26 mouse cellular contexts compared by ENCODE assay signal in the genomic region with DNA sequence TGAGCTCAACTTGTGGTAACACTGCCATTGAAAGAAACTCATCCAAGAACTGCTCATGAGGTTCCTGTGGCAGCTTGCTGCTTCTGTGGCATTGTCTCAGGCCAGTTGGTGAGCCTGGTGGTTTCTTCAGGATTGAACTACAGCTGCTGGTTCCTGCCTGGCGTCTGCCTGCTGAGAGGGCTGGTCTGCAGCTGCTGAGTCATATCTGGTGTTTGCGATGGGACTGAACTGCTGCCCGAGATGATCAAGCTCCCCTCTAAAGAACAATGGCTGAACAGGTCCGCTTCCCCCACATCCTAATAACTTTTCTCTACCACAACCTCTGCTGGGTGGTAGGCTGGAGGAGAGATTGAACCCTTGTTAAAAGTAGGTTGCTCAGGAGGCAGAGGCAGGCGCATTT.
"Had no signal": no experiment of that assay in that cellular context is flagged by ENCODE, and none has a peak within 500 bp of the region (broad histone marks: within the 10 kb centered on the region; RNA-seq: fewer than 3 reads in every experiment).

No protein-coding gene starts in this region.

- DNase-seq: cerebellum, adult 8-10 months; cerebellum, adult 9-10 months; cerebellum, adult 9-11 months; cerebellum, postnatal 10 days; cerebellum, postnatal 14 days; cerebellum, postnatal 25 days; cerebellum, postnatal 36 days; embryo, embryonic 11 days; forebrain, postnatal 0 days; gastrocnemius, adult 2 months; gastrocnemius, postnatal 10 days; gastrocnemius, postnatal 14 days; gastrocnemius, postnatal 25 days; gastrocnemius, postnatal 36 days; heart, adult 11 months; heart, adult 18-20 months; heart, adult 2 months had no signal

- H3K36me3 ChIP-seq: embryonic facial prominence, embryonic 10.5 days; embryonic facial prominence, embryonic 12.5 days; embryonic facial prominence, embryonic 13.5 days; embryonic facial prominence, embryonic 15.5 days; forebrain, embryonic 10.5 days; forebrain, embryonic 12.5 days; forebrain, embryonic 15.5 days had no signal

- H3K27ac ChIP-seq: embryonic facial prominence, embryonic 10.5 days; embryonic facial prominence, embryonic 12.5 days; embryonic facial prominence, embryonic 13.5 days; embryonic facial prominence, embryonic 15.5 days; forebrain, embryonic 10.5 days; forebrain, embryonic 12.5 days; forebrain, embryonic 13.5 days; forebrain, embryonic 15.5 days; gastrocnemius, adult 2 months; heart, adult 2 months had no signal

- H3K27me3 ChIP-seq: embryonic facial prominence, embryonic 12.5 days; embryonic facial prominence, embryonic 13.5 days; embryonic facial prominence, embryonic 15.5 days; forebrain, embryonic 12.5 days; forebrain, embryonic 13.5 days; forebrain, embryonic 15.5 days had no signal

- H3K4me1 ChIP-seq: embryonic facial prominence, embryonic 13.5 days; embryonic facial prominence, embryonic 15.5 days; forebrain, embryonic 12.5 days; forebrain, embryonic 15.5 days had no signal

- H3K4me3 ChIP-seq: embryonic facial prominence, embryonic 10.5 days; embryonic facial prominence, embryonic 12.5 days; embryonic facial prominence, embryonic 13.5 days; embryonic facial prominence, embryonic 15.5 days; erythroblast, embryonic 14.5 days; forebrain, embryonic 10.5 days; forebrain, embryonic 12.5 days; forebrain, embryonic 13.5 days; forebrain, embryonic 15.5 days; gastrocnemius, adult 2 months; heart, adult 2 months had no signal

- H3K9me3 ChIP-seq: embryonic facial prominence, embryonic 15.5 days had no signal

- H3K4me2 ChIP-seq: embryonic facial prominence, embryonic 12.5 days; embryonic facial prominence, embryonic 13.5 days; embryonic facial prominence, embryonic 15.5 days; forebrain, embryonic 12.5 days; forebrain, embryonic 13.5 days; forebrain, embryonic 15.5 days had no signal

- H3K9ac ChIP-seq: embryonic facial prominence, embryonic 12.5 days; embryonic facial prominence, embryonic 13.5 days; embryonic facial prominence, embryonic 15.5 days; forebrain, embryonic 12.5 days; forebrain, embryonic 13.5 days; forebrain, embryonic 15.5 days; forebrain, postnatal 0 days had no signal
